Mouse (Mus musculus): ENCODE measurements around the gene Gtpbp2. TPM values are rescaled to one million over a fixed set of nuclear protein-coding genes. Genes with fewer than 3 reads are reported as not detected.

Gene Gtpbp2
- total and polyA plus RNA-seq, 3 experiments: 30.3 to 182 (median 55.0) TPM

GRCm38 (mm10) chr17:46143578-46144423 lies 17.0 kb upstream of the Gtpbp2 start, which contains the start of gene Rsph9:
Gene Rsph9, minus strand, starts transcription at chr17:46144216.
- DNase-seq (ENCODE audit: low spot score) (no peak), ATAC-seq (ENCODE audit: extremely low read depth, insufficient number of reproducible peaks, low FRiP score, poor library complexity, severe bottlenecking) (no peak)
- Histone ChIP-seq H3K36me3 (replicated peaks) (peaks cover 50% of the 10 kb centered on the region), H3K9me3 (replicated peaks) (no peaks in the 10 kb centered on the region), H3K4me1 (ENCODE audit: insufficient read depth, low read depth, low read length) (peaks cover 30% of the 10 kb centered on the region), H3K27me3 (ENCODE audit: insufficient read depth, low read length) (peaks cover 6% of the 10 kb centered on the region; the same call in 1 of the 2 replicates), H3K4me3 (ENCODE audit: low read depth, low read length) (no peak within 1 kb of the TSS; the same call in 1 of the 2 replicates)
- TF ChIP-seq GATA2 (IDR thresholded peaks at IDR 0.05; ENCODE audit: borderline replicate concordance, low read depth, low read length): no peak
- TF ChIP-seq CTCF (IDR thresholded peaks at IDR 0.05; ENCODE audit: low read depth, low read length): no peak
- no peak for TF ChIP-seq TAL1 (conservative IDR thresholded peaks at IDR 0.05; ENCODE audit: low read depth, low read length)
- TF ChIP-seq GATA1 (IDR thresholded peaks at IDR 0.05; ENCODE audit: borderline replicate concordance, low read length): no peak
- TF ChIP-seq POLR2AphosphoS5 (IDR thresholded peaks at IDR 0.05; ENCODE audit: insufficient replicate concordance, low read depth, low read length): no peak

GRCm38 (mm10) chr17:46152847-46153782 lies 7.7 kb upstream of the Gtpbp2 start, which contains the start of gene Mad2l1bp:
Gene Mad2l1bp, minus strand, starts transcription at chr17:46153553.
- ATAC-seq (ENCODE audit: extremely low read depth, insufficient number of reproducible peaks, low FRiP score, poor library complexity, severe bottlenecking): peak; percentile 94

GRCm38 (mm10) chr17:46154336-46154735 lies 6.5 kb upstream of the Gtpbp2 start:
- ATAC-seq (ENCODE audit: extremely low read depth, insufficient number of reproducible peaks, low FRiP score, poor library complexity, severe bottlenecking): no peak
- peaks cover 48% of the 10 kb centered on the region for H3K4me1 ChIP-seq (ENCODE audit: insufficient read depth, low read depth, low read length)
- TF ChIP-seq GATA1 (IDR thresholded peaks at IDR 0.05; ENCODE audit: borderline replicate concordance, low read length) (no peak), GATA2 (IDR thresholded peaks at IDR 0.05; ENCODE audit: borderline replicate concordance, low read depth, low read length) (no peak), POLR2AphosphoS5 (IDR thresholded peaks at IDR 0.05; ENCODE audit: insufficient replicate concordance, low read depth, low read length) (no peak), CTCF (IDR thresholded peaks at IDR 0.05; ENCODE audit: low read depth, low read length) (no peak), TAL1 (conservative IDR thresholded peaks at IDR 0.05; ENCODE audit: low read depth, low read length) (no peak)

More at GRCm38 (mm10) chr17:46152847-46153782, 7.7 kb upstream of the Gtpbp2 start, which contains the start of gene Mad2l1bp:
- DNase-seq (ENCODE audit: low spot score): peak; percentile 85
- H3K4me3 ChIP-seq (ENCODE audit: low read depth, low read length): peak within 1 kb of the TSS; percentile 83
- no peak for TF ChIP-seq CTCF (IDR thresholded peaks at IDR 0.05; ENCODE audit: low read depth, low read length)
- peak; percentile 83; the same call in 1 of the 2 replicates for TF ChIP-seq POLR2AphosphoS5 (IDR thresholded peaks at IDR 0.05; ENCODE audit: insufficient replicate concordance, low read depth, low read length)
- TF ChIP-seq GATA1 (IDR thresholded peaks at IDR 0.05; ENCODE audit: borderline replicate concordance, low read length): no peak
- no peak for TF ChIP-seq GATA2 (IDR thresholded peaks at IDR 0.05; ENCODE audit: borderline replicate concordance, low read depth, low read length)
- peaks cover 20% of the 10 kb centered on the region for H3K36me3 ChIP-seq (replicated peaks)
- H3K27me3 ChIP-seq (ENCODE audit: insufficient read depth, low read length): no peaks in the 10 kb centered on the region
- no peaks in the 10 kb centered on the region for H3K9me3 ChIP-seq (replicated peaks)
- H3K4me1 ChIP-seq (ENCODE audit: insufficient read depth, low read depth, low read length): peaks cover 38% of the 10 kb centered on the region

GRCm38 (mm10) chr17:46156680-46157079 lies 4.2 kb upstream of the Gtpbp2 start:
- H3K4me1 ChIP-seq (ENCODE audit: insufficient read depth, low read depth, low read length): peaks cover 57% of the 10 kb centered on the region
- ATAC-seq (ENCODE audit: extremely low read depth, insufficient number of reproducible peaks, low FRiP score, poor library complexity, severe bottlenecking): no peak
- no peak overlapping the region; the same call in 1 of the 2 replicates for H3K4me3 ChIP-seq (ENCODE audit: low read depth, low read length)

More at GRCm38 (mm10) chr17:46154336-46154735, 6.5 kb upstream of the Gtpbp2 start:
- H3K27me3 ChIP-seq (ENCODE audit: insufficient read depth, low read length): no peaks in the 10 kb centered on the region
- no peak for DNase-seq (ENCODE audit: low spot score)
- H3K4me3 ChIP-seq (ENCODE audit: low read depth, low read length): no peak overlapping the region
- no peaks in the 10 kb centered on the region for H3K9me3 ChIP-seq (replicated peaks)
- H3K36me3 ChIP-seq (replicated peaks): peaks cover 9% of the 10 kb centered on the region

GRCm38 (mm10) chr17:46157131-46157530 lies 3.7 kb upstream of the Gtpbp2 start:
- H3K27me3 ChIP-seq (ENCODE audit: insufficient read depth, low read length): no peaks in the 10 kb centered on the region
- no peak overlapping the region for H3K4me3 ChIP-seq (ENCODE audit: low read depth, low read length)
- ATAC-seq (ENCODE audit: extremely low read depth, insufficient number of reproducible peaks, low FRiP score, poor library complexity, severe bottlenecking) (no peak), DNase-seq (ENCODE audit: low spot score) (no peak)
- TF ChIP-seq GATA1 (IDR thresholded peaks at IDR 0.05; ENCODE audit: borderline replicate concordance, low read length) (no peak), CTCF (IDR thresholded peaks at IDR 0.05; ENCODE audit: low read depth, low read length) (no peak), TAL1 (conservative IDR thresholded peaks at IDR 0.05; ENCODE audit: low read depth, low read length) (no peak), POLR2AphosphoS5 (IDR thresholded peaks at IDR 0.05; ENCODE audit: insufficient replicate concordance, low read depth, low read length) (no peak), GATA2 (IDR thresholded peaks at IDR 0.05; ENCODE audit: borderline replicate concordance, low read depth, low read length) (no peak)
- H3K9me3 ChIP-seq (replicated peaks): no peaks in the 10 kb centered on the region
- peaks cover 60% of the 10 kb centered on the region for H3K4me1 ChIP-seq (ENCODE audit: insufficient read depth, low read depth, low read length)
- no peaks in the 10 kb centered on the region for H3K36me3 ChIP-seq (replicated peaks)

More at GRCm38 (mm10) chr17:46156680-46157079, 4.2 kb upstream of the Gtpbp2 start:
- Histone ChIP-seq H3K27me3 (ENCODE audit: insufficient read depth, low read length) (no peaks in the 10 kb centered on the region), H3K36me3 (replicated peaks) (peaks cover under 1% of the 10 kb centered on the region), H3K9me3 (replicated peaks) (no peaks in the 10 kb centered on the region)
- DNase-seq (ENCODE audit: low spot score): no peak
- no peak for TF ChIP-seq GATA1 (IDR thresholded peaks at IDR 0.05; ENCODE audit: borderline replicate concordance, low read length)
- TF ChIP-seq GATA2 (IDR thresholded peaks at IDR 0.05; ENCODE audit: borderline replicate concordance, low read depth, low read length): no peak
- TF ChIP-seq TAL1 (conservative IDR thresholded peaks at IDR 0.05; ENCODE audit: low read depth, low read length): no peak
- TF ChIP-seq POLR2AphosphoS5 (IDR thresholded peaks at IDR 0.05; ENCODE audit: insufficient replicate concordance, low read depth, low read length): no peak
- TF ChIP-seq CTCF (IDR thresholded peaks at IDR 0.05; ENCODE audit: low read depth, low read length): no peak

Measured in G1E (cell line).